Mouse (Mus musculus) frontal cortex, postnatal 25 days (tissue): ENCODE measurements around the gene Ica1l.
"Not testable (repeated sequence)": the region's sequence is repeated elsewhere in the genome, so short reads cannot be mapped to it uniquely, and the experiment has no call there.

ENCODE experiments used
- DNase-seq, 2 experiments: peaks; one replicate each; pipeline ENCODE4 v3.0.0; 2022; ENCODE audit warnings: low spot score in 2 of 2

The Ica1l gene

GRCm38 (mm10) chr1:60042796-60043469 is at the start of gene Ica1l:
Gene Ica1l, minus strand, starts transcription at chr1:60043184.
- DNase-seq = peak; percentile 14 to 25

DNA sequence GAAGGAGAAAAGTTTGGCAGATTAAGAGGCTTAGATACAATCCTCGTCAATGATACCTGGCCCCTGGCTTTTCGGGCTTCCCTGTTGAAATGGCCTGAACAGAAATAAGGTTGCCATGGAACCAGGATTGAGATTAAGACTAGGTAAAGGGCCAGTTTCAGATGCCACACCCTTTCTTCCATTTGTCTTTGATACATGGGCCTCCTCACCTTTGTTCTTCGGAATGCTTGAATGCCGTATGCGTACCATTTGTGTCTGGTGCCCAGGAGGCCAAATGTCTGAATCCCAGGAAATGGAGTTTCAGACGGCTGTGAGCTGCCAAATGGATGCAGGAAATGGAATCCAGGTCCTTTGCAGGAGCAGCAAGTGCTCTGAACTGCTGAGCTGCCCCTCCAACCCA is 33.4 kb upstream of the Ica1l start:
- no peak for DNase-seq

DNA sequence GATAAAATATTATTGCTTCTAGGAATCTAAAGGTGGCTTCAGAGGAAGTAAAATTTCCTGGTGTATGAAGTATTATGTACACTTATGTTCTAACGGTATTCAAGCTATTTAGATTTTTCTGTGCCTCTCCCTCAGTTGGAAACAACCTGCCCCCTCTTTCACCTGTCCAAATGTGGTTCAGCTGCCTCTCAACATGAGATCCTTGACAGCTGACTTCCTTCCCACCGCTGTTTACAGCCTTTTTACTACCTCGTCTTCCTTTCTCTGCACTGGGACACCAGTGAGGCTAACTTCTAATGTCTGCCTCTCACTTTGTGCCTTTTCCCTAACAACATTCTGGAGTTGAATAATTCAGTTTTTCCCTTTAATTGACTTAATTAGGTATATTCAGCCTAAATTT is 32.6 kb upstream of the Ica1l start:
- DNase-seq = no peak

DNA sequence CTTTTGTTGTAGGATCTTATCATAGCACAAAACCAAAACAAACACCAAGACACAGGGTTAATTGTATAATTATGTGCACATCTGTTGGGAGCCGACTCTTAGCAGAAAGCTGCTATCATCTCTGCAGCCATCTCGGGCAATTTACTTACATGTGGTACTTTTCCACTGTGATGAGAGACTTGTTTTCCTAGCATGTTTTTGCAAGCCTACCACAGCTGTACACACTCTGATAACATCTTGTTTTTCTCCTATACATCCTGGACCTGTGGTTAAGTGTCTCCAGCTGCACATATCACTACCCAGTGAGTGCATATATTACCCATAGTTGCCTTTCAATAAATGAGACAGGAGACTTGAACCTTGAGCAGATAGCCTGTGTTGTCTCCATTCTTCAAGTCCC is 32.0 kb upstream of the Ica1l start:
- no peak for DNase-seq

GRCm38 (mm10) chr1:60070725-60071124 is 27.7 kb upstream of the Ica1l start:
- not testable (repeated sequence) for DNase-seq

DNA sequence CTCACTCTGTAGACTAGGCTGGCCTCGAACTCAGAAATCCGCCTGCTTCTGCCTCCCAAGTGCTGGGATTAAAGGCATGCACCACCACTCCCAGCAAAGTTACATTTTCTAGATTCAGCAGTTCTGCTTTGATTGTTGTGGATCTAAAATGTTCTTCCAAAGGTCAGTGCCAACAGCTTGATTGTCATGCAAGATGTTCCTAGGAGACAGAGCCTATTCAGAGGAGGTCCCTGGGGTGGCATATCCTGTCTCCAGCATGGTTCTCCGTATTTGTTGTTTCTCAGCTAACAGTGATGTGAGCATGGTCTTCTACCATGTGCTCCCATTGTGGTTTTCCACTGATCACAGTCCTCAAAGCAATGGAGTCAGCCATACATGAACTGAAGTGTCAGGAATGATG is 13.3 kb upstream of the Ica1l start:
- no peak for DNase-seq

DNA sequence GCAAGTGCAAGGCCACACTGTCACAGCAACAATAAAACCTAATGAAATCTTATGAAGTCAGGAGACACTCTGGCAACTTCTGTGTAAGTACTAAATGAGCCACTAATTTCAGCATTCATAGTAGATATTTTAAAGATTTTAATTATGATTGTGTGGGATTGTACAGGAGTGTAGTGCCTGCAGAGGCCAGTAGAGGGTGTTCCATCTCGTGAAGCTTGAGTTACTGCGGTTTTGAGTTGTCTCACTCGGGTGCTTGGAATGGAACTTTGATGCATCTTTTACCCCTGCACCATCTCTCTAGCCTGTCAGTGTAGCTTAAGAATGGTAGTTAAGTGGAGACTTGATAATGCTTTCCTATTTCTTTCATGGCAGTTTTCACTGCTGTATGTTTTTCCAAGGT is 11.7 kb upstream of the Ica1l start:
- no peak for DNase-seq

GRCm38 (mm10) chr1:60047481-60047880 is 4.5 kb upstream of the Ica1l start:
- not testable (repeated sequence) for DNase-seq

DNA sequence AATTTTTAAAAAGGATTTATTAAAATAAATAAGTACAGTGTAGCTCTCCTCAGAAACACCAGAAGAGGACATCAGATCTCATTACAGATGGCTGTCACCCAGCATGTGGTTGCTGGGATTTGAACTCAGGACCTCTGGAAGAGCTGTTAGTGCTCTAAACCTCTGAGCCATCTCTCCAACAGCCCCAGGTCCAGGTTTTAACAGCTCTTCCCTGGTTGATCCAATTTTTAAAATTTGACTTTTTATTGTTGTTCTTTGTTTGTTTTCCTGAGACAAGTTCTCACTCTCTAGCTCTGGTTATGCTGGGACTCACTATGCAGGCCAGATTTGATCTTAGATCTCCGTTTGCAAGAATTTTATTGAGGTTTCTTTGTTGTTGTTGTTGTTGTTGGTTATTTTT is 1.6 kb upstream of the Ica1l start:
- no peak for DNase-seq

- DNase-seq = no peak
Measured at GRCm38 (mm10) chr1:60042398-60042795, 587 bp downstream of the Ica1l start.

- no peak for DNase-seq
Measured at GRCm38 (mm10) chr1:60035044-60035443, 7.9 kb downstream of the Ica1l start.

- DNase-seq = no peak
Measured at GRCm38 (mm10) chr1:60017031-60017469, 25.9 kb downstream of the Ica1l start.

DNA sequence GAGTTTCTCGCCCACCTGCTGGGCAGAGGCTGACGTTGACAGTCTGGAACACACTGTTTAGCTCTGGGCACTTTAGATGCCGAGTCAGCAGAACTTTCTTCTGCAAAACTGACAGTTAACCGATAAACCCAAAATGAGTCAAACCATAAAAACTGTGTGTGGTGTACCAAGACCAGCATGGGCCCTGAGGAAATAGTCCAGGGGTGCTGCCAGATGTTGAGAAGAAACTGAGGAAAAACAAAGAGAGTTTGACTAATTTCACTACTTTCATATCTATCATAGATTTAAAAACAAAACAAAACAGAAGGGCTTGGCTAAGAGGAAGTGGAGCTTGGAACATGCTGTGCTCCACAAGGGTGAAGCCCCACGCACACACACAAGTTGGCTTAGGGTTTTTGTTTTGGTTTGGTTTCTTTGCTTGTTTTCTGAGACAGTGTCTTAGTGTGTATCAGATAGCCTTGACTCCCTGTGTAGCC is 26.8 kb downstream of the Ica1l start:
- no peak for DNase-seq

DNA sequence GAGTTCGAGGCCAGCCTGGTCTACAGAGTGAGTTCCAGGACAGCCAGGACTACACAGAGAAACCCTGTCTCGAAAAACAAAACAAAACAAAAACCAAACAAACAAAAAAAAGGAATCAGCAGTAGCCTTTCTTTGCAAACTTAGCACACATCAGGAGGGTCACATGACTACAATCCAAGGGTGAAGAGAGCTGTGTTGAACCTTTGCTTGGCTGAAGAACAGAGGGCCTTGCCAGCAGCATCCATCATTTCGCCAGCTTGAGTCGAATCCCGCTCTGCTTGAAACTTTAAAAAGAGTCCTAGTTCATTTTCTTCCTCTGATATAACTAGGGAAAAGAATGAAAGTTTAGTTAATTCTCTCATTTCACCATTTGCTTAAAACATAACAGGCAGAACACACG is 27.5 kb downstream of the Ica1l start:
- no peak for DNase-seq

- DNase-seq = no peak
Measured at GRCm38 (mm10) chr1:60013779-60014178, 29.2 kb downstream of the Ica1l start.

DNA sequence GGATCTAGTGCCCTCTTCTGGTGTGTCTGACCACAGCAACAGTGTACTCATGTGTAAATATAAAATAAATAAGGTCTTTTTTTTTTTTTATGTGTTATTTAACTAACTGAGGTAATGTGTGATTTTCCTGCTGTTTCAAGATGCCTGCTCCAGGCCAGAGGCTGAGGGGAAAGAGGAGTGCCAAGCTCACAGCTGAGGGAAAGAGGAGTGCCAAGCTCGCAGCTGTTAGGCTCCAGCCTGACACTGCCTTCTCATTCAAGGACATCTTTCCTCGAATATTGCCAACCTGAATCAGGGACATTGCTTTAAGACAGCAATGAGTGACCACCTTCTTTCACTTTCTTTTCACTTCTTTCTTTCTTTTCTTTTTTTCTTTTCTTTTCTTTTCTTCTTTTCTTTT is 34.2 kb downstream of the Ica1l start:
- DNase-seq = no peak

- no peak for DNase-seq
Measured at GRCm38 (mm10) chr1:60007337-60007736, 35.6 kb downstream of the Ica1l start.

DNA sequence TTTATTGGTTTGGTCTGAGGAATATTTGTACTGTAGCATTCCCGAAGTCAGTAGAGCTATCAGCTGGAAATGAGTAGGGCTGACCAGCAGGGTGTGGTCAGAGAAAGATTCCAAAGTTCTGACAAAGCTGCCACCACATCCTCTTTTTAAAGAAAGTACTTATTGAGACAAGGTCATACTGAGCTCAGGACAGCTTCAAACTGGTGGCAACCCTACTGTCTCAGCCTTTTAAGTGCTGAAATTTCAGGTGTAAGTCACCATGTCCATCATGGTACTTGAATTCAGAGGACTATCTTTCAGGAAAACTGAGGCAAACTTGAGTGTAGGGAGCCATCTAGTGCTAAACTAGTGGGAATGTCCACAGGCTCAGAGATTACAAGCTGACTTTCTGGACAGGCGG is 42.7 kb downstream of the Ica1l start:
- no peak for DNase-seq

- no peak for DNase-seq
Measured at GRCm38 (mm10) chr1:59997352-59997751, 45.6 kb downstream of the Ica1l start.

- DNase-seq = no peak
Measured at GRCm38 (mm10) chr1:59995646-59996045, 47.3 kb downstream of the Ica1l start.

DNA sequence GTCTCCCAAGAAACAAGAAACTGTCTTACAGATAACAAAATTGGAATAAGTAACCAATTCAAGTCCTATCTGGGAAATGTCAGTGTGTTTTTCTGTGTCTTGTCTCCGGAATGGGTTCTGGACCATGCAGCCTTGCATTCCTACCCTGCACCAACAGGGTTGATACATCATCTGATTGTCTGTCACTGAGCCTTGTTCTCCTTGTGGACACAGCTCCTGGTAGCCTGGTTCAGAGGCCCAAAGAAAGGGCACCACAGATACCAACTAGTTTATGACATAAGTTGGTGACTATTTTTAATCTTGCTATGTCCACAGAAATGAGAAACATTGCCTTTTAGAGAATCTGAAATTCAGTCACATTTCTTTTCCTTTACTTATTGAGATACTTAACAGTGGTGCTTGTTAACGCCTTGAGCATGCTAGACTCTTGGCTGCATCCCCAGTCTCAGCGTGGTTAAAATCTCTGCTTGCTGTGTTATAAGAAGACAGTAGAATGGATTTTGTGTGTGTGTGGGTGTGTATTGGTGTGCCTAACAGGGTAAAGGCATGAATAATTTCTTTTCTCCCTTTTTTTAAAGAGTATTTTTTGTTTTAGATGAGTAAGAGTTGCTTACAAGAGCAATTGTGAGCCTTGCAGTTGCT is 55.5 kb downstream of the Ica1l start:
- peak in 1 of 2 experiments; percentile 24 for DNase-seq

DNA sequence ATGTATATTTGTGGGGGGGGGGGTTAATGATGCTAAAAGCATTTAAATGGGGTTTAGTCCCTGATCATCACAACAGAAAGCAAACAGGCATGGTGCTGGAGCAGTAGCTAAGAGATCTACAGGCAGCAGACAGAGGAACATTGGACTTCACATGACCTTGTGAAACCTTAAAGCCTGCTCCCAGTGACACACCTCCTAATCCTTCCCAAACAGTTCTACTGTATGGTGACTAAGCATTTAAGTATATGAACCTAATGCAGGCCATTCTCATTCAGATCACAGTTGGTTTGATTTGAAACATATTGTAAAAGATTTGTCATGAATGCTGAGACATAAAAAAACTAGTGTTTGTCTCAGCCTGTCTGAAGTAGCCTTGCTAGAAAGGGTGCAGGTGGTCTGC is 56.4 kb downstream of the Ica1l start:
- DNase-seq = no peak

- DNase-seq = no peak
Measured at GRCm38 (mm10) chr1:59967291-59967690, 75.7 kb downstream of the Ica1l start.
